Mouse (Mus musculus) hindbrain, embryonic 13.5 days (tissue): ENCODE results near the gene Gbp6. TPM values are rescaled to one million over a fixed set of nuclear protein-coding genes. Genes with fewer than 3 reads are reported as not detected.
"Not testable (repeated sequence)": the region's sequence is repeated elsewhere in the genome, so short reads cannot be mapped to it uniquely, and the experiment has no call there.

Experiments
- ATAC-seq: fragments of 200-750 bp; cut with Nextera tagmentation; 2 replicates; pipeline ENCODE4 v1.8.0; 2017; ENCODE audit warnings: moderate TSS enrichment; ENCODE audit not compliant: low FRiP score
- H3K27ac ChIP-seq: fragments of 300-500 bp; sonication (generic); 2 replicates; pipeline ENCODE4 v1.5.1; 2015; ENCODE audit warnings: inconsistent platforms, mild to moderate bottlenecking, moderate library complexity
- H3K27me3 ChIP-seq: fragments of 300-500 bp; sonication (generic); 2 replicates; pipeline ENCODE4 v1.6.1; 2015; ENCODE audit warnings: mild to moderate bottlenecking, inconsistent platforms
- H3K36me3 ChIP-seq: fragments of 300-500 bp; sonication (generic); 2 replicates; pipeline ENCODE4 v1.6.1; 2015; ENCODE audit warnings: mild to moderate bottlenecking, inconsistent platforms
- H3K4me1 ChIP-seq: fragments of 300-500 bp; sonication (generic); replicated peaks from 2 replicates; pipeline ENCODE4 v1.6.1; 2015; ENCODE audit warnings: inconsistent platforms
- H3K4me2 ChIP-seq: fragments of 300-500 bp; sonication (generic); 2 replicates; pipeline ENCODE4 v1.6.1; 2015; ENCODE audit warnings: inconsistent platforms, mild to moderate bottlenecking, moderate library complexity
- H3K4me3 ChIP-seq: fragments of 300-500 bp; sonication (generic); 2 replicates; pipeline ENCODE4 v1.5.1; 2015; ENCODE audit warnings: mild to moderate bottlenecking, inconsistent platforms
- H3K9ac ChIP-seq: fragments of 300-500 bp; sonication (generic); 2 replicates; pipeline ENCODE4 v1.6.1; 2015; ENCODE audit warnings: mild to moderate bottlenecking, inconsistent platforms
- H3K9me3 ChIP-seq: fragments of 300-500 bp; sonication (generic); 2 replicates; pipeline ENCODE4 v1.6.1; 2016; ENCODE audit warnings: inconsistent platforms
- WGBS: fragments of 180-500 bp; shearing (Covaris S2); methylation state at CpG from one replicate; pipeline ENCODE4 v1.1.7; 2015; 5-methylcytosine and 5-hydroxymethylcytosine counted together
- polyA plus RNA-seq: library from polyadenylated mRNA; unstranded; fragments of >200 nt; fragmentation: Nextera tagmentation; extraction: Ambion mirVana; gene quantifications from 2 replicates; pipeline ENCODE4 v1.2.1, GENCODE M21; 2015

The Gbp6 gene
- polyA plus RNA-seq = 3.9 and 4.1 TPM in 2 replicates

GRCm38 (mm10) chr5:105293226-105294165 lies at the start of gene Gbp6, which contains the start of gene Gm43302:
Gene Gbp6 (minus strand): TSS chr5:105293698.
Gene Gm43302 (minus strand): TSS chr5:105293695.
- H3K9ac ChIP-seq, H3K36me3 ChIP-seq, H3K4me1 ChIP-seq, H3K4me3 ChIP-seq, H3K27ac ChIP-seq, H3K4me2 ChIP-seq, ATAC-seq, H3K9me3 ChIP-seq, H3K27me3 ChIP-seq: not testable (repeated sequence)
- WGBS = 51% methylated on average over 3 of the region's 3 CpGs

- Histone ChIP-seq H3K4me3 (no peak overlapping the region), H3K4me1 (no peaks in the 10 kb centered on the region), H3K36me3 (no peaks in the 10 kb centered on the region), H3K4me2 (no peak overlapping the region), H3K9me3 (no peaks in the 10 kb centered on the region), H3K27ac (no peak overlapping the region), H3K9ac (no peak overlapping the region), H3K27me3 (no peaks in the 10 kb centered on the region)
- no peak for ATAC-seq
- WGBS = 77% methylated on average over 2 of the region's 2 CpGs
Measured at GRCm38 (mm10) chr5:105341281-105341680, 47.8 kb upstream of the Gbp6 start.

GRCm38 (mm10) chr5:105322543-105322942 lies 29.0 kb upstream of the Gbp6 start:
- 68% methylated on average over 2 of the region's 2 CpGs for WGBS

GRCm38 (mm10) chr5:105310941-105311340 lies 17.4 kb upstream of the Gbp6 start:
- WGBS = 75% methylated on average over 2 of the region's 2 CpGs
- H3K4me3 ChIP-seq = no peak overlapping the region
- no peak for ATAC-seq

More at GRCm38 (mm10) chr5:105322543-105322942, 29.0 kb upstream of the Gbp6 start:
- Histone ChIP-seq H3K4me3 (no peak overlapping the region), H3K4me2 (no peak overlapping the region), H3K9ac (no peak overlapping the region), H3K27me3 (no peaks in the 10 kb centered on the region), H3K36me3 (no peaks in the 10 kb centered on the region), H3K27ac (no peak overlapping the region), H3K4me1 (no peaks in the 10 kb centered on the region), H3K9me3 (no peaks in the 10 kb centered on the region)
- no peak for ATAC-seq

GRCm38 (mm10) chr5:105309148-105309547 lies 15.7 kb upstream of the Gbp6 start:
- H3K4me2 ChIP-seq, H3K36me3 ChIP-seq, H3K9me3 ChIP-seq, H3K27me3 ChIP-seq, H3K4me3 ChIP-seq, H3K9ac ChIP-seq, H3K4me1 ChIP-seq, ATAC-seq, H3K27ac ChIP-seq: not testable (repeated sequence)
- WGBS = 76% methylated on average over 1 of the region's 1 CpGs

More at GRCm38 (mm10) chr5:105310941-105311340, 17.4 kb upstream of the Gbp6 start:
- Histone ChIP-seq H3K36me3 (no peaks in the 10 kb centered on the region), H3K9me3 (no peaks in the 10 kb centered on the region), H3K27me3 (no peaks in the 10 kb centered on the region), H3K4me2 (no peak overlapping the region), H3K9ac (no peak overlapping the region), H3K27ac (no peak overlapping the region), H3K4me1 (no peaks in the 10 kb centered on the region)

- H3K9me3 ChIP-seq, H3K9ac ChIP-seq, H3K4me2 ChIP-seq, H3K4me1 ChIP-seq, H3K27ac ChIP-seq, H3K4me3 ChIP-seq, H3K27me3 ChIP-seq, ATAC-seq, H3K36me3 ChIP-seq: not testable (repeated sequence)
Measured at GRCm38 (mm10) chr5:105306946-105307345, 13.4 kb upstream of the Gbp6 start.

GRCm38 (mm10) chr5:105306159-105306581 lies 12.7 kb upstream of the Gbp6 start:
- Histone ChIP-seq H3K36me3 (no peaks in the 10 kb centered on the region), H3K4me1 (no peaks in the 10 kb centered on the region), H3K4me2 (no peak overlapping the region), H3K27ac (no peak overlapping the region), H3K9me3 (no peaks in the 10 kb centered on the region), H3K4me3 (no peak overlapping the region), H3K9ac (no peak overlapping the region), H3K27me3 (no peaks in the 10 kb centered on the region)
- ATAC-seq = no peak
- 89% methylated on average over 1 of the region's 1 CpGs for WGBS

- H3K4me1 ChIP-seq, H3K9ac ChIP-seq, H3K4me2 ChIP-seq, H3K9me3 ChIP-seq, H3K27ac ChIP-seq, H3K4me3 ChIP-seq, ATAC-seq, H3K36me3 ChIP-seq, H3K27me3 ChIP-seq: not testable (repeated sequence)
- WGBS = 95% methylated on average over 4 of the region's 4 CpGs
Measured at GRCm38 (mm10) chr5:105305671-105306070, 12.2 kb upstream of the Gbp6 start.

- Histone ChIP-seq H3K27ac (no peak overlapping the region), H3K4me1 (no peaks in the 10 kb centered on the region), H3K4me2 (no peak overlapping the region), H3K9me3 (no peaks in the 10 kb centered on the region), H3K9ac (no peak overlapping the region), H3K27me3 (no peaks in the 10 kb centered on the region), H3K36me3 (no peaks in the 10 kb centered on the region), H3K4me3 (no peak overlapping the region)
- 77% methylated on average over 4 of the region's 4 CpGs for WGBS
- ATAC-seq = no peak
Measured at GRCm38 (mm10) chr5:105301963-105302362, 8.5 kb upstream of the Gbp6 start.

GRCm38 (mm10) chr5:105301531-105301930 lies 8.0 kb upstream of the Gbp6 start:
- Histone ChIP-seq H3K4me2 (no peak overlapping the region), H3K4me1 (no peaks in the 10 kb centered on the region), H3K27ac (no peak overlapping the region), H3K36me3 (no peaks in the 10 kb centered on the region), H3K9me3 (no peaks in the 10 kb centered on the region), H3K4me3 (no peak overlapping the region), H3K9ac (no peak overlapping the region), H3K27me3 (no peaks in the 10 kb centered on the region)
- 47% methylated on average over 2 of the region's 2 CpGs for WGBS
- ATAC-seq = no peak

GRCm38 (mm10) chr5:105295746-105296145 lies 2.2 kb upstream of the Gbp6 start:
- Histone ChIP-seq H3K9me3 (no peaks in the 10 kb centered on the region), H3K9ac (no peak overlapping the region), H3K27ac (no peak overlapping the region), H3K4me2 (no peak overlapping the region), H3K27me3 (no peaks in the 10 kb centered on the region), H3K36me3 (no peaks in the 10 kb centered on the region), H3K4me3 (no peak overlapping the region), H3K4me1 (no peaks in the 10 kb centered on the region)
- ATAC-seq = no peak
- 73% methylated on average over 3 of the region's 3 CpGs for WGBS

GRCm38 (mm10) chr5:105292492-105292891 lies 1.0 kb downstream of the Gbp6 start:
- ATAC-seq = no peak
- Histone ChIP-seq H3K4me2 (no peak overlapping the region), H3K27me3 (no peaks in the 10 kb centered on the region), H3K27ac (no peak overlapping the region), H3K4me1 (no peaks in the 10 kb centered on the region), H3K4me3 (no peak overlapping the region), H3K9ac (no peak overlapping the region), H3K9me3 (no peaks in the 10 kb centered on the region), H3K36me3 (no peaks in the 10 kb centered on the region)
- WGBS = 83% methylated on average over 1 of the region's 1 CpGs

GRCm38 (mm10) chr5:105290921-105291320 lies 2.6 kb downstream of the Gbp6 start:
- H3K27me3 ChIP-seq, H3K4me1 ChIP-seq, H3K4me3 ChIP-seq, H3K9ac ChIP-seq, H3K4me2 ChIP-seq, H3K36me3 ChIP-seq, H3K9me3 ChIP-seq, ATAC-seq, H3K27ac ChIP-seq: not testable (repeated sequence)
- 91% methylated on average over 3 of the region's 3 CpGs for WGBS
